Mouse (Mus musculus) liver, adult 2 months (tissue): ENCODE data around the gene St5.

ENCODE experiments used
- CTCF ChIP-seq: fragments of 200-500 bp; IDR thresholded peaks from 2 replicates; pipeline ENCODE4 v1.5.1; 2011; ENCODE audit warnings: low read depth, low read length, control low read depth
- POLR2A ChIP-seq: fragments of 200-500 bp; IDR thresholded peaks from 2 replicates; pipeline ENCODE4 v1.6.1; 2011; ENCODE audit warnings: low read length, control low read depth; ENCODE audit not compliant: insufficient read depth; ENCODE audit errors: extremely low read depth

- TF ChIP-seq CTCF (no peak), POLR2A (no peak)
These were observed 72.1 kb downstream of the St5 start for GRCm38 (mm10) chr7:109631330-109631729.
